Mouse (Mus musculus): ENCODE measurements around the gene Myoz1. TPM values are rescaled to one million over a fixed set of nuclear protein-coding genes. Genes with fewer than 3 reads are reported as not detected.

Myoz1 gene
- polyA plus RNA-seq, 1 experiment from 2014 or later, result not detected

DNA sequence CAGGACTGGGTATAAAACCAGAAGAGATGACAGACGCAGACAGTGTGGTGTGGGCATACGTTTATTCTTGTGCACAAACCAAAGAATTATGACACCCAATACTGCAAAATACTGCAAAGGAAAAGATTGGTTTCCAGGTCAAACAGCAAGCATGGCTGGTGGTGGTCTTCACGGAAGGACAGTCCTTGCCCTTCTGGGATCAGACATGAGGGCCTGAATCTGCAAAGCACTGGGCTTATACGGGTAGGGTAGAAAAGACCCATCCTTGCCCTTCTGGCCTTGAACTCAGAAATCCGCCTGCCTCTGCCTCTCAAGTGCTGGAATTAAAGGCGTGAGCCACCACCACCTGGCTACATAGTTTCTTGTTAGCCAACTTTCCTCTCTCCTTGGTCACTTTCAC, 2.6 kb upstream of the Myoz1 start:
- Histone ChIP-seq H3K4me3 (ENCODE audit: low read depth, low read length) (no peak overlapping the region), H3K9ac (ENCODE audit: low read depth, low read length) (no peak overlapping the region), H3K9me3 (ENCODE audit: control insufficient read depth) (no peaks in the 10 kb centered on the region), H3K27ac (ENCODE audit: low read depth, low read length) (no peak overlapping the region), H3K27me3 (replicated peaks; ENCODE audit: control insufficient read depth, insufficient read depth, low read length) (0 out of 2 replicates have a peak, but pooled peaks cover 5% of the 10 kb centered on the region), H3K4me1 (replicated peaks; ENCODE audit: control insufficient read depth, insufficient read depth, low read length) (peaks cover 8% of the 10 kb centered on the region), H3K36me3 (ENCODE audit: control insufficient read depth, insufficient read depth) (no peaks in the 10 kb centered on the region), H3K4me2 (replicated peaks; ENCODE audit: low read depth) (no peak overlapping the region)
- 88% methylated on average over 6 of the region's 6 CpGs for WGBS
- ATAC-seq, result no peak
- TF ChIP-seq CTCF (IDR thresholded peaks at IDR 0.05; ENCODE audit: low read depth), result no peak

DNA sequence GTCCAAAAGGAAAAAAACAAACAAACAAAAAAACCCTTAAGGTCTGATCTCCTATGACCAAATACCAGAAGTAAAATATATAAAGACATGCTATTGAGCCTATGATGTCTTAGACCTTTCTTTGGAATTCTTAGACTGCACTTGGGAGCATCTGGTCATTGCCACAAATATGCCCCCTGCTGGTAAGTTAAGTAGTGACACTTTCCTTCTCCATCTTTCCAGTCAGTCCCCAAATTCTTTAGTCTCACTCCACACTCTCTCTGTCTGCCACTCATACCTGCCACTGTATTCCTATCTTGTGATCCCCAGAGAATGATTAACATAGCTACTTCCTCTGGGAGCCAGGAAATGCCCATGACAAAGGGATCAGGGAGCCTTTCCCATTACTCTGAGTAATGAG, 2.0 kb upstream of the Myoz1 start:
- no peak overlapping the region for H3K4me2 ChIP-seq (replicated peaks; ENCODE audit: low read depth)
- H3K4me3 ChIP-seq (ENCODE audit: low read depth, low read length), result no peak overlapping the region
- ATAC-seq, result no peak
- H3K4me1 ChIP-seq (replicated peaks; ENCODE audit: control insufficient read depth, insufficient read depth, low read length), result peaks cover 8% of the 10 kb centered on the region
- no peaks in the 10 kb centered on the region for H3K9me3 ChIP-seq (ENCODE audit: control insufficient read depth)
- no peak overlapping the region for H3K27ac ChIP-seq (ENCODE audit: low read depth, low read length)
- TF ChIP-seq CTCF (IDR thresholded peaks at IDR 0.05; ENCODE audit: low read depth), result peak; percentile 84
- no peaks in the 10 kb centered on the region for H3K36me3 ChIP-seq (ENCODE audit: control insufficient read depth, insufficient read depth)
- 0 out of 2 replicates have a peak, but pooled peaks cover 5% of the 10 kb centered on the region for H3K27me3 ChIP-seq (replicated peaks; ENCODE audit: control insufficient read depth, insufficient read depth, low read length)
- no peak overlapping the region for H3K9ac ChIP-seq (ENCODE audit: low read depth, low read length)

DNA sequence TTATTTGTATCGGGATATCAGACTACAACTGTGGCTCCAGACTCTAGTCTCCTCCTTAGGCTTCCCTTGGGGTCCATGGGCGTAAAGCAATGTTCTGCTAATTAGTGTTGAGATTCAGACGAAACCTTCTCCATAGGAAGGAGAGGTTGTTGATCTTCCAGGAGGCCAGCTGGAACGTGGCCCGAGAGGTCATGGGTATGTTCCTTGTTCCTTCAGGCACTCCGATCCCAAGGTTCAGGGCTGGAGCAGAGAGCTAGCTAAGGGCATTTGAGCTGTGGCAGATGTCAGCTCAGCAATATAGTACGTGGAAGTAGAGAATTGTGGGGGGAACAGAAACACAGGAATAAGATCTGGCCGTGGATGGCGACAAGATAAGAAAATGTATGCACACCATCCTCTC, 609 bp downstream of the Myoz1 start:
- Histone ChIP-seq H3K9ac (ENCODE audit: low read depth, low read length) (no peak overlapping the region), H3K27ac (ENCODE audit: low read depth, low read length) (no peak overlapping the region), H3K4me1 (replicated peaks; ENCODE audit: control insufficient read depth, insufficient read depth, low read length) (no peaks in the 10 kb centered on the region), H3K27me3 (replicated peaks; ENCODE audit: control insufficient read depth, insufficient read depth, low read length) (no peaks in the 10 kb centered on the region), H3K4me2 (replicated peaks; ENCODE audit: low read depth) (no peak overlapping the region), H3K36me3 (ENCODE audit: control insufficient read depth, insufficient read depth) (no peaks in the 10 kb centered on the region), H3K4me3 (ENCODE audit: low read depth, low read length) (no peak overlapping the region), H3K9me3 (ENCODE audit: control insufficient read depth) (no peaks in the 10 kb centered on the region)
- TF ChIP-seq CTCF (IDR thresholded peaks at IDR 0.05; ENCODE audit: low read depth), result no peak
- no peak for ATAC-seq
- 65% methylated on average over 9 of the region's 9 CpGs for WGBS

DNA sequence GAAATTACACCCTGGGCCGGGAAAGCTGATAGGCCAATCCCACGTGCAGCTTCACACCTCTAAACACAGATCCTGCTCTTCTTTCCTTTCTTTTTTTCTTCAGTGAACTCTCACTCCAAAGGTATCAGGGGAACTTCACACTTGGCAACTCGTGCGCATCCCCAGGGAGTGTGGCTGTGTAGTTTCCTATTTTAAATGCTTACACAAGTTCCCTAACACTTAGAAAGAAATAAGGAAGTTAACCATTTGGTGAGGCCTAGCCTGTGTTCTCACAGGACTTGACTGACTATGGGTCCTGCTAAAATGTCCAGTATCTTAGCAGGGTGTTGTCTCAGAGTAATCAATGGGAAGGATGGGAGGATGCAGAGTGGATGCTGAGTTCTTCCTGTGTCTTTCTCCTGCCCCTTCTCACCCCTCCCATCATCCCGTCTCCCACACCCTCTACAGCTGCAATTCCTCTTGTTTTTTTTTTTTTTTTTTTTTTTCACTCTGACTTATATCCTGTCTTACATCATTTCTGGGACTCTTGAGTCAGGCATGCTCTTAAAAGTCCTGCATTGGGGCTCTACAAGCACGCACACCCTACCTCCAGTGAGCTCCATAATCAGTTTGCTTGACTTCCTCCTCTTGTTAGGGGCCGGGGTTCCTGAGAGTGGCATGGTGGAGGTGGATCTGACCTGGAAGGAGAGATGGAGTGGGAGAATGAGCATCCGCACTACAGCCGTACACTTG, 1.5 kb downstream of the Myoz1 start:
- no peaks in the 10 kb centered on the region for H3K4me1 ChIP-seq (replicated peaks; ENCODE audit: control insufficient read depth, insufficient read depth, low read length)
- H3K27ac ChIP-seq (ENCODE audit: low read depth, low read length), result no peak overlapping the region
- TF ChIP-seq CTCF (IDR thresholded peaks at IDR 0.05; ENCODE audit: low read depth), result no peak
- no peaks in the 10 kb centered on the region for H3K36me3 ChIP-seq (ENCODE audit: control insufficient read depth, insufficient read depth)
- H3K9ac ChIP-seq (ENCODE audit: low read depth, low read length), result no peak overlapping the region
- H3K9me3 ChIP-seq (ENCODE audit: control insufficient read depth), result no peaks in the 10 kb centered on the region
- no peaks in the 10 kb centered on the region for H3K27me3 ChIP-seq (replicated peaks; ENCODE audit: control insufficient read depth, insufficient read depth, low read length)
- no peak overlapping the region for H3K4me2 ChIP-seq (replicated peaks; ENCODE audit: low read depth)
- WGBS, result 68% methylated on average over 9 of the region's 9 CpGs
- no peak overlapping the region for H3K4me3 ChIP-seq (ENCODE audit: low read depth, low read length)
- no peak for ATAC-seq

DNA sequence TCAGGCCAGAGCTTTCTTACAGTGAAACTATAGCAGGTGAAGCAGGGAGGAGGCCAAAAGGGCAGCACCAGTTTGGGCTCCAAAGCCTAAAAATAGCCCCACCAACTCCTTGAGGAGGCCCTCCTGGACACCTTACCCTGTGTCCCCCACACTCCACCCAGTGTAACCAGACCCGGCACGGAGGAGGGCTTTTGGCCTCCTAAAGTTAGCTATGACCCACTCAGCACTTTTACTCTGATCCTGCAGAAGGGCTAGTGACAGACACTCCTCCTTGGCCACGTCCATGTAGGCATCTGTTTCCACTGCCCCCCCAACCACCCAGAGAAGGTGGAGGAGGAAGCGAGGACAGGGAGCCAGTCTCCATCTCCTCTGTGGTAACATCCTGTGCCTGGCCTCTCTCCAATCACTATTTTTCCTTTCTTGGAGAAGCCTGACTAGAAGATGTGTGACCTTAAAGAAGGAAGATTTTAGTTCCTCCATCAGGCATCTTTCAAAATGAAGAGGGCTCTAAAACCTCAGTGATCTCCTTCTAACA, 4.6 kb downstream of the Myoz1 start:
- no peaks in the 10 kb centered on the region for H3K4me1 ChIP-seq (replicated peaks; ENCODE audit: control insufficient read depth, insufficient read depth, low read length)
- H3K9ac ChIP-seq (ENCODE audit: low read depth, low read length), result no peak overlapping the region
- H3K36me3 ChIP-seq (ENCODE audit: control insufficient read depth, insufficient read depth), result no peaks in the 10 kb centered on the region
- no peaks in the 10 kb centered on the region for H3K27me3 ChIP-seq (replicated peaks; ENCODE audit: control insufficient read depth, insufficient read depth, low read length)
- H3K4me3 ChIP-seq (ENCODE audit: low read depth, low read length), result no peak overlapping the region
- no peak overlapping the region for H3K4me2 ChIP-seq (replicated peaks; ENCODE audit: low read depth)
- TF ChIP-seq CTCF (IDR thresholded peaks at IDR 0.05; ENCODE audit: low read depth), result no peak
- no peak for ATAC-seq
- H3K9me3 ChIP-seq (ENCODE audit: control insufficient read depth), result no peaks in the 10 kb centered on the region
- no peak overlapping the region for H3K27ac ChIP-seq (ENCODE audit: low read depth, low read length)
- WGBS, result 77% methylated on average over 4 of the region's 4 CpGs

DNA sequence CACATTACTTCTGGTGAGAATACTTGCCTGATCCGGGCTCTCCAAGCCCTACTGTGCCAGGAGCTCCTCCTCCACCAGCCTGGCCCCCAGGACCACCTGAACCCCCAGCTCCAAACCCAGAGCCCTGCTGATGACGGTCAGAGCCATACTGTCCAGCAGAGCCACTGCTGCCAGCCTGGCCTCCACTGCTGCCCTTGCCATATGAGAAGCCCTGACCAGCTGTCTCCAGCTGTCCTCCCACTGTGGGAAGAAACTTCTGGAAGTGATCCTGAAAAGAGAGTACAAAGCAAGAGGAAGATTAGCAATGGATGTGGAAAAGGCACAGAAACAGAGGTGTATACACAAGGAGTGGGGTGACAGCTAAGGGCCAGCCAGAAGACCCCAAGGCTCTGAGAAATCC, 5.3 kb downstream of the Myoz1 start:
- Histone ChIP-seq H3K4me2 (replicated peaks; ENCODE audit: low read depth) (no peak overlapping the region), H3K4me3 (ENCODE audit: low read depth, low read length) (no peak overlapping the region), H3K4me1 (replicated peaks; ENCODE audit: control insufficient read depth, insufficient read depth, low read length) (no peaks in the 10 kb centered on the region), H3K27me3 (replicated peaks; ENCODE audit: control insufficient read depth, insufficient read depth, low read length) (no peaks in the 10 kb centered on the region), H3K9me3 (ENCODE audit: control insufficient read depth) (no peaks in the 10 kb centered on the region), H3K9ac (ENCODE audit: low read depth, low read length) (no peak overlapping the region), H3K27ac (ENCODE audit: low read depth, low read length) (no peak overlapping the region), H3K36me3 (ENCODE audit: control insufficient read depth, insufficient read depth) (no peaks in the 10 kb centered on the region)
- 70% methylated on average over 2 of the region's 2 CpGs for whole genome bisulfite sequencing
- TF ChIP-seq CTCF (IDR thresholded peaks at IDR 0.05; ENCODE audit: low read depth), result no peak
- ATAC-seq, result no peak
